In the genomic region with DNA sequence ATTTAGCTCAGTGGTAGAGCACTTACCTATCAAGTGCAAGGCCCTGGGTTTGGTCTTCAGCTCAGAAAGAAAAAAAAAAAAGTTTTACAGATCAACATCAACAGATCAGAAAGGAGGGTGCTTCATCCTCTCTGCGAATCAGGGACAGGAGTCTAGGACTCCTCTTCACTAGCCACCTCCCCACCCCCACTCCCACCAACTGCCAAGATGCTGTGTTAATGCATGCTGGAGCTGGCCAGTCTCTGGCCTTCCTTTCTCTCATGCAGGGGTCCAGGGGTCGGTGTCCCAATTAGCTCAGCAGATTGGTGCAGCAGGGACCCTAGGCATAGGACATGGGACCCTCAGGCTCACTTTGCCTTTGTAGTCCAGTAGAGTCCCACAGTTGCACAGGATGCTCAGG, we compare ENCODE assay signal across 26 mouse cellular contexts. TPM values are rescaled to one million over a fixed set of nuclear protein-coding genes. Genes with fewer than 3 reads are reported as not detected.
A peak's percentile ranks its signal among the peaks of the same experiment; 100 is the strongest.
DNase-seq lines count a peak whose midpoint lies in the region; ATAC-seq and TF ChIP-seq lines count a peak whose summit lies in the region.
"Had no signal": no experiment of that assay in that cellular context is flagged by ENCODE, and none has a peak within 500 bp of the region (broad histone marks: within the 10 kb centered on the region; RNA-seq: fewer than 3 reads in every experiment).

No protein-coding gene starts in this region.

- no peak overlapping the region for H3K4me3 ChIP-seq in heart, embryonic 12.5 days
- no peak overlapping the region for H3K4me3 ChIP-seq in midbrain, embryonic 12.5 days
- H3K4me3 ChIP-seq in midbrain, embryonic 16.5 days (ENCODE audit: low read depth, low read length), result no peak overlapping the region
- no peak overlapping the region for H3K4me3 ChIP-seq in stomach, postnatal 0 days (ENCODE audit: low read depth, low read length)
- H3K4me3 ChIP-seq: embryonic facial prominence, embryonic 15.5 days; hindbrain, embryonic 12.5 days; kidney, embryonic 15.5 days; limb, embryonic 15.5 days; megakaryocyte, embryonic 14.5 days had no signal

- no peak overlapping the region for H3K27ac ChIP-seq in heart, embryonic 12.5 days (ENCODE audit: poor library complexity, severe bottlenecking)
- H3K27ac ChIP-seq in midbrain, embryonic 12.5 days (replicated peaks), result 0 out of 2 replicates have a peak overlapping the region, but pooled peaks have one; percentile 82
- H3K27ac ChIP-seq in midbrain, embryonic 16.5 days (ENCODE audit: low read length), result no peak overlapping the region
- H3K27ac ChIP-seq in stomach, postnatal 0 days (replicated peaks), result no peak overlapping the region
- H3K27ac ChIP-seq: embryonic facial prominence, embryonic 15.5 days; kidney, embryonic 15.5 days; limb, embryonic 15.5 days; liver, embryonic 14.5 days had no signal

- peak; percentile 42 to 51 for DNase-seq in cerebellum, postnatal 14 days
- DNase-seq in cerebellum, adult 9-10 months, result no peak
- no peak for DNase-seq in heart, postnatal 25 days (ENCODE audit: low spot score)
- DNase-seq in stomach, postnatal 0 days (ENCODE audit: low spot score), result no peak
- DNase-seq: adrenal gland, postnatal 25 days; embryo, embryonic 11 days; gastrocnemius, postnatal 14 days; heart, adult 11 months; kidney, adult 11 months; kidney, postnatal 36 days; left cerebral cortex, postnatal 4 days; lung, embryonic 14.5 days; thymus, adult 2 months; thymus, postnatal 4 days had no signal

- H3K27me3 ChIP-seq in heart, embryonic 12.5 days (replicated peaks), result no peaks in the 10 kb centered on the region
- H3K27me3 ChIP-seq in midbrain, embryonic 12.5 days, result no peaks in the 10 kb centered on the region
- H3K27me3 ChIP-seq in midbrain, embryonic 16.5 days (ENCODE audit: control insufficient read depth, insufficient read depth, low read depth, low read length), result no peaks in the 10 kb centered on the region
- no peaks in the 10 kb centered on the region for H3K27me3 ChIP-seq in stomach, postnatal 0 days (ENCODE audit: control insufficient read depth, insufficient read depth, low read length)
- H3K27me3 ChIP-seq: embryonic facial prominence, embryonic 15.5 days; hindbrain, embryonic 12.5 days; kidney, embryonic 15.5 days; limb, embryonic 15.5 days; megakaryocyte, embryonic 14.5 days had no signal

- no peaks in the 10 kb centered on the region for H3K9me3 ChIP-seq in heart, embryonic 12.5 days (replicated peaks)
- no peaks in the 10 kb centered on the region for H3K9me3 ChIP-seq in midbrain, embryonic 12.5 days
- no peaks in the 10 kb centered on the region for H3K9me3 ChIP-seq in midbrain, embryonic 16.5 days (replicated peaks; ENCODE audit: control insufficient read depth, low read length, poor library complexity, severe bottlenecking)
- H3K9me3 ChIP-seq in stomach, postnatal 0 days (ENCODE audit: control insufficient read depth, low read length), result no peaks in the 10 kb centered on the region
- H3K9me3 ChIP-seq: embryonic facial prominence, embryonic 15.5 days; hindbrain, embryonic 12.5 days; kidney, embryonic 15.5 days; limb, embryonic 15.5 days; megakaryocyte, embryonic 14.5 days had no signal

- WGBS in heart, embryonic 12.5 days, result 87% methylated on average over 2 of the region's 2 CpGs
- WGBS in midbrain, embryonic 12.5 days, result 81% methylated on average over 2 of the region's 2 CpGs
- WGBS in midbrain, embryonic 16.5 days, result 87% methylated on average over 2 of the region's 2 CpGs
- WGBS in stomach, postnatal 0 days, result 97% methylated on average over 2 of the region's 2 CpGs

- H3K36me3 ChIP-seq in heart, embryonic 12.5 days, result peaks cover 10% of the 10 kb centered on the region
- peaks cover 18% of the 10 kb centered on the region for H3K36me3 ChIP-seq in midbrain, embryonic 12.5 days
- H3K36me3 ChIP-seq in midbrain, embryonic 16.5 days (ENCODE audit: control insufficient read depth, insufficient read depth, low read length), result peaks cover 4% of the 10 kb centered on the region; the same call in 1 of the 2 replicates
- H3K36me3 ChIP-seq in stomach, postnatal 0 days (ENCODE audit: control insufficient read depth, insufficient read depth, low read length), result no peaks in the 10 kb centered on the region; the same call in 1 of the 2 replicates

- peak overlapping the region; percentile 56; the same call in 1 of the 2 replicates for H3K9ac ChIP-seq in heart, embryonic 12.5 days
- H3K9ac ChIP-seq in midbrain, embryonic 12.5 days (replicated peaks), result no peak overlapping the region
- no peak overlapping the region for H3K9ac ChIP-seq in midbrain, embryonic 16.5 days (ENCODE audit: low read depth, low read length)
- no peak overlapping the region for H3K9ac ChIP-seq in stomach, postnatal 0 days (ENCODE audit: low read length)
- H3K9ac ChIP-seq: embryonic facial prominence, embryonic 15.5 days; kidney, embryonic 15.5 days; limb, embryonic 15.5 days; liver, embryonic 14.5 days; lung, embryonic 14.5 days had no signal

- no peak for TF ChIP-seq EP300 in stomach, postnatal 0 days (optimal IDR thresholded peaks at IDR 0.05)

- ATAC-seq in heart, embryonic 12.5 days (ENCODE audit: insufficient number of reproducible peaks, low FRiP score), result no peak
- no peak for ATAC-seq in midbrain, embryonic 12.5 days (ENCODE audit: low FRiP score, low read depth)
- ATAC-seq in midbrain, embryonic 16.5 days, result no peak
- ATAC-seq in stomach, postnatal 0 days (ENCODE audit: low FRiP score, low TSS enrichment), result no peak
- ATAC-seq: CD4-positive, CD25-positive, alpha-beta regulatory T cell, adult 4 months had no signal

- peaks cover 93% of the 10 kb centered on the region for H3K4me1 ChIP-seq in heart, embryonic 12.5 days (replicated peaks)
- peaks cover 29% of the 10 kb centered on the region for H3K4me1 ChIP-seq in midbrain, embryonic 12.5 days
- H3K4me1 ChIP-seq in midbrain, embryonic 16.5 days (ENCODE audit: control insufficient read depth, insufficient read depth, low read length), result peaks cover 7% of the 10 kb centered on the region
- H3K4me1 ChIP-seq in stomach, postnatal 0 days (replicated peaks; ENCODE audit: control insufficient read depth, insufficient read depth), result no peaks in the 10 kb centered on the region

- TF ChIP-seq CTCF in stomach, postnatal 0 days (IDR thresholded peaks at IDR 0.05; ENCODE audit: low read depth), result no peak

- no peak overlapping the region for H3K4me2 ChIP-seq in heart, embryonic 12.5 days
- H3K4me2 ChIP-seq in midbrain, embryonic 12.5 days (replicated peaks), result no peak overlapping the region
- H3K4me2 ChIP-seq in midbrain, embryonic 16.5 days (ENCODE audit: low read length), result no peak overlapping the region
- H3K4me2 ChIP-seq in stomach, postnatal 0 days (replicated peaks; ENCODE audit: low read depth), result no peak overlapping the region
- H3K4me2 ChIP-seq: embryonic facial prominence, embryonic 15.5 days; hindbrain, embryonic 12.5 days; kidney, embryonic 15.5 days; limb, embryonic 15.5 days; lung, embryonic 14.5 days had no signal

- intact Hi-C loops in heart, postnatal 25 days (cut with DNase I), result no loop called here

RNA-seq across cellular contexts. Expression of gene Stard3, which starts 12.4 kb away (rescaled TPM):
- 45.2 and 47.6 TPM in 2 replicates for polyA plus RNA-seq in heart, embryonic 12.5 days (2016; fragmentation: Nextera tagmentation; extraction: Ambion mirVana)
- 10 to 100 TPM; 19.7 to 24.9 TPM for total RNA-seq in heart, postnatal 25 days (2021)
- 46.9 and 52.0 TPM in 2 replicates for polyA plus RNA-seq in midbrain, embryonic 12.5 days (2016; fragmentation: Nextera tagmentation; extraction: Ambion mirVana)
- polyA plus RNA-seq in midbrain, embryonic 16.5 days (2015; fragmentation: Nextera tagmentation; extraction: Ambion mirVana), result 32.9 and 37.0 TPM in 2 replicates
- polyA plus RNA-seq in stomach, postnatal 0 days (2015; fragmentation: Nextera tagmentation; extraction: Ambion mirVana), result 24.9 TPM in 2 replicates

RNA-seq across cellular contexts. Expression of gene Tcap, which starts 13.0 kb away (rescaled TPM):
- polyA plus RNA-seq in heart, embryonic 12.5 days (2016; fragmentation: Nextera tagmentation; extraction: Ambion mirVana), result 143 and 152 TPM in 2 replicates
- 1,000 to 10,000 TPM; 1,084 to 2,520 TPM for total RNA-seq in heart, postnatal 25 days (2021)
- polyA plus RNA-seq in midbrain, embryonic 12.5 days (2016; fragmentation: Nextera tagmentation; extraction: Ambion mirVana), result 0.19 and 0.33 TPM in 2 replicates
- 0.22 TPM in 1 of 2 replicates, not detected in the other for polyA plus RNA-seq in midbrain, embryonic 16.5 days (2015; fragmentation: Nextera tagmentation; extraction: Ambion mirVana)
- polyA plus RNA-seq in stomach, postnatal 0 days (2015; fragmentation: Nextera tagmentation; extraction: Ambion mirVana), result 0.13 and 0.38 TPM in 2 replicates
- total RNA-seq: monocyte, adult 5-6 weeks had no signal
- polyA plus RNA-seq: CD4-positive, CD25-positive, alpha-beta regulatory T cell, adult 4 months; lung, embryonic 14.5 days had no signal

RNA-seq across cellular contexts. Expression of gene Pnmt, which starts 15.7 kb away (rescaled TPM):
- polyA plus RNA-seq in heart, embryonic 12.5 days (2016; fragmentation: Nextera tagmentation; extraction: Ambion mirVana), result 1.7 and 2.0 TPM in 2 replicates
- 1 to 10 TPM; 1.3 to 1.7 TPM for total RNA-seq in heart, postnatal 25 days (2021)
- polyA plus RNA-seq in midbrain, embryonic 12.5 days (2016; fragmentation: Nextera tagmentation; extraction: Ambion mirVana), result 0.15 TPM in 1 of 2 replicates, not detected in the other
- polyA plus RNA-seq in midbrain, embryonic 16.5 days (2015; fragmentation: Nextera tagmentation; extraction: Ambion mirVana), result 1.5 and 1.7 TPM in 2 replicates
- polyA plus RNA-seq in stomach, postnatal 0 days (2015; fragmentation: Nextera tagmentation; extraction: Ambion mirVana), result not detected in 2 replicates
- total RNA-seq: monocyte, adult 5-6 weeks had no signal
- polyA plus RNA-seq: CD4-positive, CD25-positive, alpha-beta regulatory T cell, adult 4 months; liver, embryonic 14.5 days; lung, embryonic 14.5 days; small intestine, adult 2 months had no signal

RNA-seq across cellular contexts. Expression of gene Ppp1r1b, which starts 22.4 kb away (rescaled TPM):
- 30.4 and 32.2 TPM in 2 replicates for polyA plus RNA-seq in heart, embryonic 12.5 days (2016; fragmentation: Nextera tagmentation; extraction: Ambion mirVana)
- total RNA-seq in heart, postnatal 25 days (2021), result 1 to 10 TPM; 5.3 to 5.8 TPM
- 1.2 and 1.4 TPM in 2 replicates for polyA plus RNA-seq in midbrain, embryonic 12.5 days (2016; fragmentation: Nextera tagmentation; extraction: Ambion mirVana)
- 2.4 and 2.9 TPM in 2 replicates for polyA plus RNA-seq in midbrain, embryonic 16.5 days (2015; fragmentation: Nextera tagmentation; extraction: Ambion mirVana)
- polyA plus RNA-seq in stomach, postnatal 0 days (2015; fragmentation: Nextera tagmentation; extraction: Ambion mirVana), result 6.9 and 7.0 TPM in 2 replicates
- total RNA-seq: monocyte, adult 5-6 weeks had no signal
- polyA plus RNA-seq: CD4-positive, CD25-positive, alpha-beta regulatory T cell, adult 4 months had no signal

RNA-seq across cellular contexts. Expression of gene Pgap3, which starts 29.7 kb away (rescaled TPM):
- 20.0 and 20.6 TPM in 2 replicates for polyA plus RNA-seq in heart, embryonic 12.5 days (2016; fragmentation: Nextera tagmentation; extraction: Ambion mirVana)
- 1 to 10 TPM; 8.4 to 9.3 TPM for total RNA-seq in heart, postnatal 25 days (2021)
- 9.0 and 9.3 TPM in 2 replicates for polyA plus RNA-seq in midbrain, embryonic 12.5 days (2016; fragmentation: Nextera tagmentation; extraction: Ambion mirVana)
- 7.4 and 8.6 TPM in 2 replicates for polyA plus RNA-seq in midbrain, embryonic 16.5 days (2015; fragmentation: Nextera tagmentation; extraction: Ambion mirVana)
- polyA plus RNA-seq in stomach, postnatal 0 days (2015; fragmentation: Nextera tagmentation; extraction: Ambion mirVana), result 11.0 and 13.4 TPM in 2 replicates

Comparison
In these comparisons a context has a peak if more than half of its experiments do, and no peak if none do; other contexts are left out.
1. DNase-seq: peak in cerebellum, postnatal 14 days (2 of 2); none in cerebellum, adult 9-10 months (single experiment), heart, postnatal 25 days (single experiment) and stomach, postnatal 0 days (single experiment).
2. RNA of gene Tcap, which starts 13.0 kb away (polyA plus RNA-seq): 143 to 152 TPM in heart, embryonic 12.5 days; 0.19 to 0.33 TPM in midbrain, embryonic 12.5 days, 0.13 to 0.38 TPM in stomach, postnatal 0 days and 0.22 TPM in midbrain, embryonic 16.5 days; every median in the first group is over 100 times any median in the second.